Mouse (Mus musculus): ENCODE results near the gene Pxk. TPM values are rescaled to one million over a fixed set of nuclear protein-coding genes. Genes with fewer than 3 reads are reported as not detected.

Pxk gene
- polyA plus RNA-seq, 1 experiment = 19.8 TPM

DNA sequence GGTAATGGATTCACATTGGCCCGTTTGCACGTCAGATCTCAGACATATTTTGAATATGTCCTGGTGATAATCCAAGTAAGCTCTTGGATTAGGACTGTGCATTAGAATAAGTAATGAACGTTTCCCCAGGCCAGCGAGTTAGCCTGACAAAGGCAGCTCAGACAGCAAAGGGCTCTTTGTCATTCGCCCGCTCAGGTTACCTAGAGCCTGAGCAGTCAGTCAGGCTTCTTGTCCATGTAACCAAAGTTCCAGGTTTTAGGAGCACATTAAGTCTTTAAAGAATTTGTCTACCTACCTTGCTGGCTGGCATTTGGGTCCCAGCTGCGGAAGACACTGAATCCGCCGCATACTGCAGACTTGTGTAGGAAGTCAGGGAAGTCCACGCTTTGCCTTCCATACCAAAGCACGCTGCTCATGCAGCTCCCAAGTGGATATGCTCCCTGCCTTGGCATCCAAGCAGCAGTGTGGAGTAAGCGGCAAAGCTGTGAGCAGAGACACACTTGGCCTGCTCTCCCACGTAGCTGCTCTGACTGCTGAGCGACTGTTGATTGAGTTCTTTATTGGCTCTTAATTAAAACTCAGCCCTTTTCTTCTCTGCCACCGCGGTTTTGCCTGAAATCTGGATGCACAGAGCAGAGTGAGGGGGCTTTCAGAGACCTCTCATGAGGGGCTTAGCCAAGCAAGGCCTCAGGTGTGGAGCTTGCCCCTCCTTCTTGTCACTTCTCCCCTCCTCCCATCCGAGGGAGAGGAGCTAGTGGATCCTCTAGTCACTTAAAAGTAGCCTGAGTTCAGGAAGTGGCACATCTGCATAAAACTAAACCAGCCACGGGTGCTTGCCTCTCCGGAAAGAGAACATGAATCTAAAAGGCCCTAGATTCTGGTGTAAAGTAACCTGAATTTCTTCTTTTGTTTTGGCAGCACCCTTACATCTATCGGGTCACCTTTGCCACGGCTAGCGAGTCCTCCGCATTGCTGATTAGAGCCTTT is 42.0 kb downstream of the Pxk start:
- Histone ChIP-seq H3K27ac (ENCODE audit: insufficient read depth, low read length) (peak overlapping the region; percentile 36; the same call in 1 of the 2 replicates), H3K9ac (ENCODE audit: low read depth, poor library complexity, severe bottlenecking) (no peak overlapping the region), H3K27me3 (ENCODE audit: control insufficient read depth, insufficient read depth, low read length, poor library complexity, severe bottlenecking) (no peaks in the 10 kb centered on the region), H3K9me3 (replicated peaks; ENCODE audit: control insufficient read depth, insufficient read depth, low read length, poor library complexity, severe bottlenecking) (peaks cover 12% of the 10 kb centered on the region), H3K36me3 (ENCODE audit: control insufficient read depth, insufficient read depth, low read length, poor library complexity, severe bottlenecking) (peaks cover 5% of the 10 kb centered on the region), H3K4me1 (ENCODE audit: control insufficient read depth, insufficient read depth, low read length) (no peaks in the 10 kb centered on the region), H3K4me3 (ENCODE audit: low read depth, low read length) (no peak overlapping the region)
- 0 out of 2 replicates have a peak, but pooled peaks have one; percentile 39 for TF ChIP-seq EP300 (IDR thresholded peaks at IDR 0.05; ENCODE audit: insufficient read depth, low read depth, low read length)
- no peak for TF ChIP-seq CTCF (IDR thresholded peaks at IDR 0.05; ENCODE audit: low read depth, low read length)

DNA sequence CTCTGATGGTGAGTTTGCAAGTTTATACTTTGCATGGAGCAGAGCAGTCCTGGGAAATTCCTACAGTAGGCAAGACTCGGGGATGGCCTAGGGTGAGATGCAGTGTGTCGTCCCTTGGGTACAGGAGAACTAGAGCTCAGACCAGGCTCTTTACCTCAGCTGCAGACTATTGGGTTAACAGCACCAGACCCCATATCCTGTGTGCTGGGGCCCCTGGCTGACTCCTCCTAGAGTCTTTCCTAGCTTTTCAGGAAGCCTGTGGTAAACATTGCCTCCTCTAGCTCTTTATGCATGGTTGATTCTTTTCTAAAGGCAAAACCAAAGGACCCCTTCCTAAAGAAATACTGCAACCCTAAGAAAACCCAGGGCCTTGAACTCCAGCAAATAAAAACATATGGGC is 43.1 kb downstream of the Pxk start:
- TF ChIP-seq EP300 (IDR thresholded peaks at IDR 0.05; ENCODE audit: insufficient read depth, low read depth, low read length) = no peak
- TF ChIP-seq POLR2A (IDR thresholded peaks at IDR 0.05; ENCODE audit: insufficient read depth, low read length) = no peak

DNA sequence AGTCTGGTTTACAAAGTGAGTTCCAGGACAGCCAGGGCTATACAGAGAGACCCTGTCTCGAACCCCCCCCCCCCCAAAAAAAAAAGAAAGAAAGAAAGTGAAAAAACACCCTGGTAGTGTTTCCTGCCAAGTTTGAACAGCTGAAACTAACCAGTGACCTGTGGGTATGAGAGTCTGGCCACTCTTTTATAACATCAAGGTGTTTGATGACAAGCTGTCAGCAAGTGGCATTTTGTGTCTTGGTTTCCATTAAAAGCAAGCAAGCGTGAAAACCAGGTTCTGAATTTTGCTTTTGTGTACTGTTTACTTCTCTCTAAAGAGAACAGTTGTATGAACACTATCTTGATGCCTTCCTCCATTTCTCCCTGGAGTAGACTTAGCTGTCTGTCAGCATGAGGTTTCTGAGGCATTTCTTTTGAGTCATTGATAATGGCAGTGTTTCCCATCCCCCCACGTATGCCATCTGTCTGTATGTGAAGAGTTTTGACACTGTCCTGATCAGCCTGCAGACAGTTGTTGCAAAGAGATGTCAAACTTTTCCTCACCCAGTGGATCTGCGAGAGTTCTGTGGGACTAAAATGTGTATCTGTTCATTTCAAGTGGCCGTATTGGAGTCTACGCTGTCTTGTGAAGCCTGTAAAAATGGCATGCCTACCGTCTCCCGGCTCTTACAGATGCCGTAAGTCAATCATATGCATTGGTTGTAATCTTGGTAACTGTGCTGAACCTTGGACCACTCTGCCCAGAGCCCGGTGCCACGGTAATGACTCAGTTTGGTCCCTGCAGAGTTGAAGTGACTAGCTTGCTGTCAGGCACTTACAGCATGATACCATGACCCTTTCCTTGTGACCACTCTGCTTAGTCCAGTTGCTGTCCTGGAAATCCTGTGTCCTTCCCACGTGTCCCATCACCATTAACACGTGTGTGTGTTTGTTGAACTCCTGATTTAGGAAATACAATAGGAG is 47.9 kb downstream of the Pxk start:
- no peaks in the 10 kb centered on the region for H3K4me1 ChIP-seq (ENCODE audit: control insufficient read depth, insufficient read depth, low read length)
- no peak for TF ChIP-seq POLR2A (IDR thresholded peaks at IDR 0.05; ENCODE audit: insufficient read depth, low read length)
- no peak for TF ChIP-seq CTCF (IDR thresholded peaks at IDR 0.05; ENCODE audit: low read depth, low read length)
- no peak for TF ChIP-seq EP300 (IDR thresholded peaks at IDR 0.05; ENCODE audit: insufficient read depth, low read depth, low read length)
- no peak overlapping the region for H3K9ac ChIP-seq (ENCODE audit: low read depth, poor library complexity, severe bottlenecking)
- H3K27me3 ChIP-seq (ENCODE audit: control insufficient read depth, insufficient read depth, low read length, poor library complexity, severe bottlenecking) = no peaks in the 10 kb centered on the region
- peaks cover 5% of the 10 kb centered on the region for H3K36me3 ChIP-seq (ENCODE audit: control insufficient read depth, insufficient read depth, low read length, poor library complexity, severe bottlenecking)
- H3K9me3 ChIP-seq (replicated peaks; ENCODE audit: control insufficient read depth, insufficient read depth, low read length, poor library complexity, severe bottlenecking) = peaks cover 10% of the 10 kb centered on the region
- no peak overlapping the region for H3K4me3 ChIP-seq (ENCODE audit: low read depth, low read length)
- no peak overlapping the region for H3K27ac ChIP-seq (ENCODE audit: insufficient read depth, low read length)

More for the DNA sequence above, 43.1 kb downstream of the Pxk start:
- Histone ChIP-seq H3K27me3 (ENCODE audit: control insufficient read depth, insufficient read depth, low read length, poor library complexity, severe bottlenecking) (no peaks in the 10 kb centered on the region), H3K9me3 (replicated peaks; ENCODE audit: control insufficient read depth, insufficient read depth, low read length, poor library complexity, severe bottlenecking) (peaks cover 12% of the 10 kb centered on the region), H3K9ac (ENCODE audit: low read depth, poor library complexity, severe bottlenecking) (no peak overlapping the region), H3K27ac (ENCODE audit: insufficient read depth, low read length) (0 out of 2 replicates have a peak overlapping the region, but pooled peaks have one; percentile 54), H3K4me3 (ENCODE audit: low read depth, low read length) (no peak overlapping the region), H3K4me1 (ENCODE audit: control insufficient read depth, insufficient read depth, low read length) (no peaks in the 10 kb centered on the region), H3K36me3 (ENCODE audit: control insufficient read depth, insufficient read depth, low read length, poor library complexity, severe bottlenecking) (peaks cover 5% of the 10 kb centered on the region)

DNA sequence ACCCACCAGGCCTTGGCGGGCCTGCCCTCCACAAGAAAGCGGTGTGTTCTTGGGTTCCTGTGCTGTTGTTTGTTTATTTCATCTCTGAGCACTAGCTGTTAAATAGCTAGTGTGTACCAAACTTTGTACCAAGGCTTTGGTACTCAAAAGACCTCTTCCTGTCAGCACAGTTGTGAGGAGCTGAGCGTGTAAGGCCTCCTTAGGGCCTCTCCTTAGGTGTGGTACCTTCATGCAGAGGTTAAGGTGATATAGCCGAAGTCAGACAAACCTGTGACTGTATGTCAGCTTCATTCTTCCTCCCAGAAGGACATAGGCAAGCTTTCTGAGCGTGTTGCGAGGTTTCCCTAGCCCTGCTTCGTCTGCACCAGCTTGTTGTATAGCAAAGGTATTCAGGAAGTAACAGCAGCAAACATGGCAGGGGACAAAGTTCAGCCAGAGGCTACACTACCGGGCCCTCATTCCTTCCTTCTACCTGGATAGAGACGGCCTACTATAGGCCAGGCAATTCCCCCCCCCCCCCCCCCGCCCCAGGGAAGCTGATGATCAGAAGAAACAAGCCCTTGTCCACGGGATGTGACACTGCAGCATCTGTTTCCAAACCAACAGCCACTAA is 48.7 kb downstream of the Pxk start:
- Histone ChIP-seq H3K27ac (ENCODE audit: insufficient read depth, low read length) (no peak overlapping the region), H3K4me3 (ENCODE audit: low read depth, low read length) (no peak overlapping the region), H3K4me1 (ENCODE audit: control insufficient read depth, insufficient read depth, low read length) (no peaks in the 10 kb centered on the region), H3K36me3 (ENCODE audit: control insufficient read depth, insufficient read depth, low read length, poor library complexity, severe bottlenecking) (peaks cover 3% of the 10 kb centered on the region), H3K9ac (ENCODE audit: low read depth, poor library complexity, severe bottlenecking) (no peak overlapping the region), H3K9me3 (replicated peaks; ENCODE audit: control insufficient read depth, insufficient read depth, low read length, poor library complexity, severe bottlenecking) (peaks cover 1% of the 10 kb centered on the region), H3K27me3 (ENCODE audit: control insufficient read depth, insufficient read depth, low read length, poor library complexity, severe bottlenecking) (no peaks in the 10 kb centered on the region)
- TF ChIP-seq CTCF (IDR thresholded peaks at IDR 0.05; ENCODE audit: low read depth, low read length) = no peak
- TF ChIP-seq EP300 (IDR thresholded peaks at IDR 0.05; ENCODE audit: insufficient read depth, low read depth, low read length) = no peak

DNA sequence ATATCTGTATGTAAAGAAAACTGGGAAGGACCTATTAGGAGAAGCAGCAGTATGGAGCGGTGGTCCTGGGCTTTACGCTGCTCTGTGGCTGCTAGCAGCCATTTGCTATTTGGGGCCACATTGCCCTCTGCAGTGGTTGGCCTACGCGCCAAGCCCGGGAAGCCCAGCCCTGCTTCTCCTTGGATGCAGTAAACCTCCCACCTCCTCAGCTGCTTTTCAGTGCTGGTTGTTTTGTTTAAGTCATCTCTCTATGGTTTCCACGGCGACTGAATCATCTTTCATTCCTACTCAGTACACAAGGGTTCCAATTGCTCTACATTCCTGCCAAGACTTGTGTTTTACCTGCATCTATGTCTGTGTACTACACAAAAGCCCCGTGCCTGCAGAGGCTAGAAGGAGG is 50.8 kb downstream of the Pxk start:
- TF ChIP-seq CTCF (IDR thresholded peaks at IDR 0.05; ENCODE audit: low read depth, low read length) (no peak), EP300 (IDR thresholded peaks at IDR 0.05; ENCODE audit: insufficient read depth, low read depth, low read length) (no peak), POLR2A (IDR thresholded peaks at IDR 0.05; ENCODE audit: insufficient read depth, low read length) (no peak)
- Histone ChIP-seq H3K4me1 (ENCODE audit: control insufficient read depth, insufficient read depth, low read length) (no peaks in the 10 kb centered on the region), H3K27ac (ENCODE audit: insufficient read depth, low read length) (no peak overlapping the region)

More for the DNA sequence above, 50.8 kb downstream of the Pxk start:
- H3K36me3 ChIP-seq (ENCODE audit: control insufficient read depth, insufficient read depth, low read length, poor library complexity, severe bottlenecking) = no peaks in the 10 kb centered on the region
- no peaks in the 10 kb centered on the region for H3K27me3 ChIP-seq (ENCODE audit: control insufficient read depth, insufficient read depth, low read length, poor library complexity, severe bottlenecking)
- H3K4me3 ChIP-seq (ENCODE audit: low read depth, low read length) = no peak overlapping the region
- H3K9ac ChIP-seq (ENCODE audit: low read depth, poor library complexity, severe bottlenecking) = no peak overlapping the region
- H3K9me3 ChIP-seq (replicated peaks; ENCODE audit: control insufficient read depth, insufficient read depth, low read length, poor library complexity, severe bottlenecking) = no peaks in the 10 kb centered on the region

All from ES-Bruce4 (cell line).